Mouse (Mus musculus) thymus, adult 2 months (tissue): ENCODE data around the gene Cyb5b.

Source experiments
- CTCF ChIP-seq: fragments of 200-500 bp; IDR thresholded peaks from 2 replicates; pipeline ENCODE4 v1.5.1; 2012; ENCODE audit warnings: mild to moderate bottlenecking, control low read depth, low read length, moderate library complexity, borderline replicate concordance; ENCODE audit not compliant: control insufficient read depth, poor library complexity, insufficient read depth; ENCODE audit errors: extremely low read depth
- POLR2A ChIP-seq: fragments of 200-500 bp; IDR thresholded peaks from 2 replicates; pipeline ENCODE4 v1.6.1; 2012; ENCODE audit warnings: mild to moderate bottlenecking, low read length, control low read depth, moderate library complexity; ENCODE audit not compliant: control insufficient read depth, poor library complexity, insufficient read depth; ENCODE audit errors: extremely low read depth

DNA sequence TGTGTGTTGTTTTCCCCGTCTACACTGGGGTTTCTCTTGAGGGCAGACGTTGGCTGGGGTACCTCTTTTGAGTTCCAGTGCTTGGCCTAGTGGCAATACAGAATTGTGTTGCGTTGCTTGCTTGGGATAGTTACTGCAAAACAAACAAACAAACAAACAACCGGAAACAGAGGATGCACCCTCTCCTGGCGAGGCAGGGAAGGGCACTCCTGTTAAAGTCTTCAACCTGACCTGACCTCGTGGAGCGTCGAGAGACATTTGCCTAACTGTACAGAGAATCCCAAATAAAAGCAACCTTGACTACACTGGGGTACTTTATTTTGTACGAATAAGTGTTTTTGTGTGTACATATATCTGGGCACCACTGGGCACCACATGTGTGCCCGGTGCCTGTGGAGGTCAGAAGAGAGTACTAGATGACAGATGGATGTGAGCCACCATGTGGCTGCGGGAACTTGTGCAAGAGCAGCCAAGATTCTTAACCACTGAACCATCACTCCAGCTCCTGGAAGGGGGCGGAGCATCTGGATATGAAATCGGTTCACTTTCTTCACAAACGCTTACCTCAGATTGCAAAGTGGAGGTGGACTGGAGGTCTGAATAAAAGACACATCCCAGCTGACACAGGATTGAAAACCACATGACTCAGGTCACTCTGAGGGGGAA lies 44.5 kb downstream of the Cyb5b start:
- TF ChIP-seq CTCF (no peak), POLR2A (no peak)
